Mouse (Mus musculus): Measurements from ENCODE around the gene Adamtsl2. TPM values are rescaled to one million over a fixed set of nuclear protein-coding genes. Genes with fewer than 3 reads are reported as not detected.

Adamtsl2 gene
- polyA plus RNA-seq, 1 experiment = 0.85 TPM

- 56% methylated on average over 1 of the region's 1 CpGs for whole genome bisulfite sequencing
These were observed 57.6 kb downstream of the Adamtsl2 start for GRCm38 (mm10) chr2:27136789-27137188.

DNA sequence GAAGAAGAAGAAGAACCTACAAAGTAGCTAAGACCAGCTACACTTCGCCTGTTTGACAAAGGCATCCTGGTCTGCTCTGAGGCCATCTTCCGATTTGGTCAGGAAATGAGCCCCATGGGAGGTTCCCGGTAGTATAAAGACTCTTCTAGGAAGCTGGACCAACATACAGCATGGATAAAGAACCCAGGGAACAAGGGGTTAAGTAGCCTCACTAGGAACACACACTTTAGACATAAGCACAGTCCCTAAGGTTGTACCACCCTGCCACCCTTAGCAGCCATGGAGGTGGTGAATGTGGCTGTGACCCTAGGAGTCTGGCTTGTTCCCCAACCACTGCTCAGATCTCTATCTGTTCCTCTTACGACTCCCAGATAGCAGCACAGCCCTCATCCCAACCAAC lies 59.2 kb downstream of the Adamtsl2 start:
- Histone ChIP-seq H3K4me1 (ENCODE audit: control insufficient read depth, insufficient read depth, low read length) (no peaks in the 10 kb centered on the region; the same call in 1 of the 2 replicates), H3K4me3 (replicated peaks; ENCODE audit: control insufficient read depth, low read depth, low read length) (no peak overlapping the region)
- WGBS = 32% methylated on average over 4 of the region's 4 CpGs

More at GRCm38 (mm10) chr2:27136789-27137188, 57.6 kb downstream of the Adamtsl2 start:
- H3K4me3 ChIP-seq (replicated peaks; ENCODE audit: control insufficient read depth, low read depth, low read length) = no peak overlapping the region
- TF ChIP-seq CTCF (IDR thresholded peaks at IDR 0.05; ENCODE audit: control insufficient read depth, insufficient read depth, low read length) (no peak), POLR2A (IDR thresholded peaks at IDR 0.05; ENCODE audit: borderline replicate concordance, control insufficient read depth, low read depth, low read length) (no peak)
- no peak overlapping the region for H3K27ac ChIP-seq (ENCODE audit: control insufficient read depth, insufficient read depth, low read depth, low read length, poor library complexity)
- no peaks in the 10 kb centered on the region; the same call in 1 of the 2 replicates for H3K4me1 ChIP-seq (ENCODE audit: control insufficient read depth, insufficient read depth, low read length)

GRCm38 (mm10) chr2:27141950-27142693 lies 62.9 kb downstream of the Adamtsl2 start, which contains the start of gene Fam163b:
Gene Fam163b (minus strand): TSS chr2:27142491.
- 3% methylated on average over 62 of the region's 62 CpGs for WGBS
- no peak within 1 kb of the TSS for H3K4me3 ChIP-seq (replicated peaks; ENCODE audit: control insufficient read depth, low read depth, low read length)
- TF ChIP-seq CTCF (IDR thresholded peaks at IDR 0.05; ENCODE audit: control insufficient read depth, insufficient read depth, low read length) = no peak
- no peak for TF ChIP-seq POLR2A (IDR thresholded peaks at IDR 0.05; ENCODE audit: borderline replicate concordance, control insufficient read depth, low read depth, low read length)

More for the DNA sequence above, 59.2 kb downstream of the Adamtsl2 start:
- no peak for TF ChIP-seq CTCF (IDR thresholded peaks at IDR 0.05; ENCODE audit: control insufficient read depth, insufficient read depth, low read length)
- TF ChIP-seq POLR2A (IDR thresholded peaks at IDR 0.05; ENCODE audit: borderline replicate concordance, control insufficient read depth, low read depth, low read length) = no peak
- H3K27ac ChIP-seq (ENCODE audit: control insufficient read depth, insufficient read depth, low read depth, low read length, poor library complexity) = no peak overlapping the region

DNA sequence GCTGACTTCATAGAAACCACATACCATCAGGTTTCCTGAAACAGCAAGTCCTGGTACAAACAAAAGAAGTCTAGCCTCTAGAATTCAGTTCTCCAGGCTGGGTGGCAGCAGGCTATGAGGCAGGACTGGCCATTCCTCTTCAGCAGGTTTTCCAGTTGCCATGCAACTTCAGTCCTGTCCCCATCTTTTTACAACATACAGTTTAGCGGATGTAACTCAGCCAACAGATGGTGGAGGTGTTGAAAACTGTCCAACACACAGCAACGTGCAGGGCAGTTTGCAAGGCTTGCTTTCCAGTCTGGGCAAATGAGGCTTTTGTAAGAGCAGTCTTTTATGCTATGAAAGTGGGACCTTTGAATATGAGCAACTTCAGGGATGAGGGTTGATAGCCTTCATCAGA lies 65.8 kb downstream of the Adamtsl2 start:
- no peak overlapping the region for H3K27ac ChIP-seq (ENCODE audit: control insufficient read depth, insufficient read depth, low read depth, low read length, poor library complexity)
- 60% methylated on average over 2 of the region's 2 CpGs for WGBS
- no peak for TF ChIP-seq POLR2A (IDR thresholded peaks at IDR 0.05; ENCODE audit: borderline replicate concordance, control insufficient read depth, low read depth, low read length)
- no peak for TF ChIP-seq CTCF (IDR thresholded peaks at IDR 0.05; ENCODE audit: control insufficient read depth, insufficient read depth, low read length)
- no peaks in the 10 kb centered on the region; the same call in 1 of the 2 replicates for H3K4me1 ChIP-seq (ENCODE audit: control insufficient read depth, insufficient read depth, low read length)
- H3K4me3 ChIP-seq (replicated peaks; ENCODE audit: control insufficient read depth, low read depth, low read length) = no peak overlapping the region

More at GRCm38 (mm10) chr2:27141950-27142693, 62.9 kb downstream of the Adamtsl2 start, which contains the start of gene Fam163b:
- Histone ChIP-seq H3K4me1 (ENCODE audit: control insufficient read depth, insufficient read depth, low read length) (no peaks in the 10 kb centered on the region; the same call in 1 of the 2 replicates), H3K27ac (ENCODE audit: control insufficient read depth, insufficient read depth, low read depth, low read length, poor library complexity) (no peak within 1 kb of the TSS)

DNA sequence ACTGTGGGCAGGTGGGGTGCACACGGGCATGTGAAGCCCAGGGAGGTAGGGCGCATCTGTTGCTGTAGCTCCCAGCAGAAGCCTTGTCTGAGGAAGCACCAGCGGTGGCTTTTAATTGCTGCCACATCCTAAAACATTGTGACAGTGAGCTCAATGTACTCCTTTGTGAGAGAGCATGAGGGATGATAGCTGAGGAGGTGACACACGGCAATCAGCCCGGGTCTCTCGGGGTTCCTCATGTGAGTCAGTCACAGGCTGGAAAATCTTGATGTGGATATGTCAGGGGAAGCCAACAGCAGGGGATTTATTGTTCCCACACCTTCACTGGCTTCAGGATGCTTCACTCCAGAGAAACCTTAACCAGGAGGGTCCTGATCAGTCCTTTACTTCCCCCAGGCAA lies 67.7 kb downstream of the Adamtsl2 start:
- Histone ChIP-seq H3K27ac (ENCODE audit: control insufficient read depth, insufficient read depth, low read depth, low read length, poor library complexity) (no peak overlapping the region), H3K4me1 (ENCODE audit: control insufficient read depth, insufficient read depth, low read length) (no peaks in the 10 kb centered on the region), H3K4me3 (replicated peaks; ENCODE audit: control insufficient read depth, low read depth, low read length) (no peak overlapping the region)
- no peak for TF ChIP-seq POLR2A (IDR thresholded peaks at IDR 0.05; ENCODE audit: borderline replicate concordance, control insufficient read depth, low read depth, low read length)
- TF ChIP-seq CTCF (IDR thresholded peaks at IDR 0.05; ENCODE audit: control insufficient read depth, insufficient read depth, low read length) = no peak
- WGBS = 65% methylated on average over 6 of the region's 6 CpGs

- 20% methylated on average over 2 of the region's 2 CpGs for WGBS
- no peaks in the 10 kb centered on the region for H3K4me1 ChIP-seq (ENCODE audit: control insufficient read depth, insufficient read depth, low read length)
- H3K27ac ChIP-seq (ENCODE audit: control insufficient read depth, insufficient read depth, low read depth, low read length, poor library complexity) = no peak overlapping the region
- no peak for TF ChIP-seq CTCF (IDR thresholded peaks at IDR 0.05; ENCODE audit: control insufficient read depth, insufficient read depth, low read length)
- TF ChIP-seq POLR2A (IDR thresholded peaks at IDR 0.05; ENCODE audit: borderline replicate concordance, control insufficient read depth, low read depth, low read length) = no peak
- H3K4me3 ChIP-seq (replicated peaks; ENCODE audit: control insufficient read depth, low read depth, low read length) = no peak overlapping the region
These were observed 70.3 kb downstream of the Adamtsl2 start for GRCm38 (mm10) chr2:27149457-27149856.

GRCm38 (mm10) chr2:27154466-27155185 lies 75.4 kb downstream of the Adamtsl2 start:
- no peaks in the 10 kb centered on the region for H3K4me1 ChIP-seq (ENCODE audit: control insufficient read depth, insufficient read depth, low read length)
- no peak for TF ChIP-seq CTCF (IDR thresholded peaks at IDR 0.05; ENCODE audit: control insufficient read depth, insufficient read depth, low read length)
- no peak for TF ChIP-seq POLR2A (IDR thresholded peaks at IDR 0.05; ENCODE audit: borderline replicate concordance, control insufficient read depth, low read depth, low read length)
- no peak overlapping the region for H3K4me3 ChIP-seq (replicated peaks; ENCODE audit: control insufficient read depth, low read depth, low read length)
- 79% methylated on average over 10 of the region's 10 CpGs for WGBS
- no peak overlapping the region for H3K27ac ChIP-seq (ENCODE audit: control insufficient read depth, insufficient read depth, low read depth, low read length, poor library complexity)

GRCm38 (mm10) chr2:27156596-27156995 lies 77.4 kb downstream of the Adamtsl2 start:
- H3K4me3 ChIP-seq (replicated peaks; ENCODE audit: control insufficient read depth, low read depth, low read length) = no peak overlapping the region
- TF ChIP-seq CTCF (IDR thresholded peaks at IDR 0.05; ENCODE audit: control insufficient read depth, insufficient read depth, low read length) (no peak), POLR2A (IDR thresholded peaks at IDR 0.05; ENCODE audit: borderline replicate concordance, control insufficient read depth, low read depth, low read length) (no peak)
- H3K27ac ChIP-seq (ENCODE audit: control insufficient read depth, insufficient read depth, low read depth, low read length, poor library complexity) = no peak overlapping the region
- no peaks in the 10 kb centered on the region for H3K4me1 ChIP-seq (ENCODE audit: control insufficient read depth, insufficient read depth, low read length)
- whole genome bisulfite sequencing = 81% methylated on average over 6 of the region's 6 CpGs

Other genes with a start within 250 kb of the Adamtsl2 start
- gene Abo, start 214.4 kb upstream of the Adamtsl2 start, polyA plus RNA-seq (2011; ENCODE audit: insufficient read depth, insufficient read length, low replicate concordance, missing spikeins) = not detected in 2 replicates
- 7.5 and 23.5 TPM in 2 replicates for gene Surf6, start 176.5 kb upstream of the Adamtsl2 start, polyA plus RNA-seq (2011; ENCODE audit: insufficient read depth, insufficient read length, low replicate concordance, missing spikeins)
- 13.0 and 13.1 TPM in 2 replicates for gene Med22, start 168.7 kb upstream of the Adamtsl2 start, polyA plus RNA-seq (2011; ENCODE audit: insufficient read depth, insufficient read length, low replicate concordance, missing spikeins)
- 161 and 199 TPM in 2 replicates for gene Rpl7a, start 168.6 kb upstream of the Adamtsl2 start, polyA plus RNA-seq (2011; ENCODE audit: insufficient read depth, insufficient read length, low replicate concordance, missing spikeins)
- gene Surf2, start 163.0 kb upstream of the Adamtsl2 start, polyA plus RNA-seq (2011; ENCODE audit: insufficient read depth, insufficient read length, low replicate concordance, missing spikeins) = 17.7 and 36.9 TPM in 2 replicates
- gene Surf1, start 162.8 kb upstream of the Adamtsl2 start, polyA plus RNA-seq (2011; ENCODE audit: insufficient read depth, insufficient read length, low replicate concordance, missing spikeins) = 32.1 and 58.4 TPM in 2 replicates
- gene Surf4, start 145.5 kb upstream of the Adamtsl2 start, polyA plus RNA-seq (2011; ENCODE audit: insufficient read depth, insufficient read length, low replicate concordance, missing spikeins) = 18.0 and 32.3 TPM in 2 replicates
- gene Stkld1, start 145.3 kb upstream of the Adamtsl2 start, polyA plus RNA-seq (2011; ENCODE audit: insufficient read depth, insufficient read length, low replicate concordance, missing spikeins) = 0.70 TPM in 1 of 2 replicates, not detected in the other
- gene Rexo4, start 115.0 kb upstream of the Adamtsl2 start, polyA plus RNA-seq (2011; ENCODE audit: insufficient read depth, insufficient read length, low replicate concordance, missing spikeins) = 17.7 and 29.5 TPM in 2 replicates
- not detected in 2 replicates for gene Adamts13, start 106.0 kb upstream of the Adamtsl2 start, polyA plus RNA-seq (2011; ENCODE audit: insufficient read depth, insufficient read length, low replicate concordance, missing spikeins)
- 11.8 and 20.8 TPM in 2 replicates for gene Cacfd1, start 69.5 kb upstream of the Adamtsl2 start, polyA plus RNA-seq (2011; ENCODE audit: insufficient read depth, insufficient read length, low replicate concordance, missing spikeins)
- 6.3 and 26.1 TPM in 2 replicates for gene Slc2a6, start 51.4 kb upstream of the Adamtsl2 start, polyA plus RNA-seq (2011; ENCODE audit: insufficient read depth, insufficient read length, low replicate concordance, missing spikeins)
- gene Mymk, start 7.2 kb upstream of the Adamtsl2 start, polyA plus RNA-seq (2011; ENCODE audit: insufficient read depth, insufficient read length, low replicate concordance, missing spikeins) = not detected in 2 replicates
- not detected in 2 replicates for gene Fam163b, start 63.1 kb downstream of the Adamtsl2 start, polyA plus RNA-seq (2011; ENCODE audit: insufficient read depth, insufficient read length, low replicate concordance, missing spikeins)
- gene Dbh, start 85.9 kb downstream of the Adamtsl2 start, polyA plus RNA-seq (2011; ENCODE audit: insufficient read depth, insufficient read length, low replicate concordance, missing spikeins) = not detected in 2 replicates
- 4.1 and 13.5 TPM in 2 replicates for gene Sardh, start 169.0 kb downstream of the Adamtsl2 start, polyA plus RNA-seq (2011; ENCODE audit: insufficient read depth, insufficient read length, low replicate concordance, missing spikeins)

Measured in bone marrow, adult 2 months (tissue).